Mouse (Mus musculus) megakaryocyte, embryonic 14.5 days (primary cell): ENCODE measurements around the gene Tbce. TPM values are rescaled to one million over a fixed set of nuclear protein-coding genes. Genes with fewer than 3 reads are reported as not detected.

ENCODE experiments used
- H3K27me3 ChIP-seq: replicated peaks from 2 replicates; pipeline ENCODE3; 2012; ENCODE audit warnings: inconsistent platforms
- H3K36me3 ChIP-seq: replicated peaks from 2 replicates; pipeline ENCODE3; 2012; ENCODE audit warnings: low read length, inconsistent platforms, mixed read lengths
- H3K4me1 ChIP-seq: 2 replicates; pipeline ENCODE4 v1.6.1; 2012; ENCODE audit warnings: inconsistent platforms
- H3K4me3 ChIP-seq: replicated peaks from 2 replicates; pipeline ENCODE3; 2012; ENCODE audit warnings: moderate library complexity, mild to moderate bottlenecking, inconsistent platforms
- H3K9me3 ChIP-seq: 2 replicates; pipeline ENCODE4 v1.6.1; 2012; ENCODE audit warnings: inconsistent platforms
- FLI1 ChIP-seq: IDR thresholded peaks from 2 replicates; pipeline ENCODE4 v1.6.1; 2012; ENCODE audit warnings: low read length, inconsistent platforms, mixed read lengths
- GATA1 ChIP-seq: IDR thresholded peaks from 3 replicates; pipeline ENCODE4 v1.6.1; 2012; ENCODE audit warnings: mixed read lengths, low read length, inconsistent platforms, borderline replicate concordance
- polyA plus RNA-seq: library from polyadenylated mRNA; stranded (reverse); fragments of >175 nt; gene quantifications from 2 replicates; pipeline ENCODE4 v1.2.3, GENCODE M21; 2012; ENCODE audit warnings: low replicate concordance; ENCODE audit not compliant: insufficient read depth

The Tbce gene
- 1.3 TPM in 1 of 2 replicates, not detected in the other for polyA plus RNA-seq

- TF ChIP-seq FLI1 (peak; percentile 89), GATA1 (no peak)
- H3K4me1 ChIP-seq, result peaks cover 66% of the 10 kb centered on the region
- H3K27me3 ChIP-seq, result no peaks in the 10 kb centered on the region
- H3K36me3 ChIP-seq, result no peaks in the 10 kb centered on the region
- H3K4me3 ChIP-seq, result peak within 1 kb of the TSS; percentile 98
- no peaks in the 10 kb centered on the region for H3K9me3 ChIP-seq
Measured at GRCm38 (mm10) chr13:14039292-14039965, at the start of gene Tbce. Tbce (minus strand) TSS chr13:14039638.

DNA sequence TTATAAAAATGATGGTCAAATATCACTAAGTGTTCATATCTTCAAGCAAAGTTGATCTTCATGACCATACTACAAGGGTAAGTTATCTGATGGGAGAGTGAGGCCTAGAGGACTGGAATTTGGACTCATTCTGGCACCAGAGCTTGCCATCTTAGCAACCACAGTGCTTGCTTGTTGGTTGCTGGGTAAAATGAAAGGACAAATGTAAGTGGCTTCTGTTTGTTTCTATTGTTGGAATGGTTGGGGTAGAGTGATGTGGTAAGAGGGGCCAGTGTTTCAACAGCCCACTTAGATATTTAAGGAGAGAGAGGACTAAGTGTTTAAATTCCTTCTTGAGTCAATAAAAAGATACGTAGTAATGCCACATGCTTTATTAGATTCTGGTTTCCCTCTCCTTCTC lies 49.2 kb upstream of the Tbce start:
- peaks cover 21% of the 10 kb centered on the region for H3K4me1 ChIP-seq
- peaks cover 23% of the 10 kb centered on the region for H3K36me3 ChIP-seq
- no peak overlapping the region for H3K4me3 ChIP-seq
- H3K27me3 ChIP-seq, result no peaks in the 10 kb centered on the region
- TF ChIP-seq GATA1 (no peak), FLI1 (no peak)
- H3K9me3 ChIP-seq, result no peaks in the 10 kb centered on the region

GRCm38 (mm10) chr13:14075326-14075725 lies 35.9 kb upstream of the Tbce start:
- TF ChIP-seq GATA1, result no peak
- TF ChIP-seq FLI1, result no peak
- H3K4me3 ChIP-seq, result no peak overlapping the region
- H3K36me3 ChIP-seq, result peaks cover 34% of the 10 kb centered on the region

DNA sequence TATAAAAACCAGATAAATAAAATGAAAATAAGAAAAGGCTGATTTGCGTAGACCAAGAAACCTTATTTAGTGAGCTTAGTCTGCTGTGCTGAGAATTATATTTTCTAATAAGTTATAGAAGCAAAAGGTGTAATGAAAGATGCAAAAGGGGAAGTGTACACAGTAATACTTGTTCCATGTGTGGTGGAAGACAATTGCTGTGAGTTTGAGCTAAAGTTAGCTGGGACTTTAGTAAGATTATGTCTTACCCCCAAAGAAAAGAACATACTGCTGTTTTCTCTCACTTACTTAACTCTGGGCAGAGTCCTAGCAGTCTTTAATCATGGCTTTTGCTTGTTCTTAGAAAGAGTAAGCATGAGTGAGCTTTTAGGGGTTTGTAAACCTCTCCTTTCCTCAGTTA lies 34.9 kb upstream of the Tbce start:
- no peak overlapping the region for H3K4me3 ChIP-seq
- H3K9me3 ChIP-seq, result no peaks in the 10 kb centered on the region
- H3K4me1 ChIP-seq, result peaks cover 47% of the 10 kb centered on the region
- H3K36me3 ChIP-seq, result peaks cover 40% of the 10 kb centered on the region
- no peak for TF ChIP-seq FLI1
- no peak for TF ChIP-seq GATA1
- H3K27me3 ChIP-seq, result no peaks in the 10 kb centered on the region

More at GRCm38 (mm10) chr13:14075326-14075725, 35.9 kb upstream of the Tbce start:
- no peaks in the 10 kb centered on the region for H3K9me3 ChIP-seq
- H3K4me1 ChIP-seq, result peaks cover 42% of the 10 kb centered on the region
- H3K27me3 ChIP-seq, result no peaks in the 10 kb centered on the region

GRCm38 (mm10) chr13:14069291-14069690 lies 29.9 kb upstream of the Tbce start:
- H3K4me1 ChIP-seq, result peaks cover 64% of the 10 kb centered on the region
- H3K4me3 ChIP-seq, result no peak overlapping the region
- no peak for TF ChIP-seq GATA1
- TF ChIP-seq FLI1, result no peak
- H3K27me3 ChIP-seq, result no peaks in the 10 kb centered on the region
- peaks cover 61% of the 10 kb centered on the region for H3K36me3 ChIP-seq
- no peaks in the 10 kb centered on the region for H3K9me3 ChIP-seq

GRCm38 (mm10) chr13:14068035-14068434 lies 28.6 kb upstream of the Tbce start:
- H3K36me3 ChIP-seq, result peaks cover 61% of the 10 kb centered on the region
- H3K9me3 ChIP-seq, result no peaks in the 10 kb centered on the region
- TF ChIP-seq FLI1, result no peak
- TF ChIP-seq GATA1, result no peak
- peaks cover 56% of the 10 kb centered on the region for H3K4me1 ChIP-seq
- no peak overlapping the region for H3K4me3 ChIP-seq
- H3K27me3 ChIP-seq, result no peaks in the 10 kb centered on the region

DNA sequence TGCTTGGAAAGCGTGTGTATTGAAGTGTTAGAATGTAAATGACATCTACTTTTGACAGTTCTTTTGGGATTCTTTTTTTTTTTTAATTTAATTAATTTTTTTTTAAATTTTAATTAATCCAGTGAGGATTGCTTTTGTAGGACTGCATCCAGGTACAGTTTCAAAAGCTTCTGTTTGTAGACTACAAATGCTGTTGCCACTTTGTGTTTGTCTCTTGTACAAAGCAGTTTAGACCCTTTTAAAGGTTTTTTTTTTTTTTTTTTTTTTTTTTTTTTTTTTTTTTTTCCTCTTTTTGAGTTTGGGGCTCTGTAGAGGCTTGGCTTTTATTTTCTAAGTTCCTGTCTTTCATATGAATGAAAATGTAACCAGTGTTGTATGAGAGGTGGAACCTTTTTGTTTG lies 26.3 kb upstream of the Tbce start:
- Histone ChIP-seq H3K4me1 (peaks cover 53% of the 10 kb centered on the region), H3K4me3 (peak overlapping the region; percentile 17), H3K36me3 (peaks cover 48% of the 10 kb centered on the region)

DNA sequence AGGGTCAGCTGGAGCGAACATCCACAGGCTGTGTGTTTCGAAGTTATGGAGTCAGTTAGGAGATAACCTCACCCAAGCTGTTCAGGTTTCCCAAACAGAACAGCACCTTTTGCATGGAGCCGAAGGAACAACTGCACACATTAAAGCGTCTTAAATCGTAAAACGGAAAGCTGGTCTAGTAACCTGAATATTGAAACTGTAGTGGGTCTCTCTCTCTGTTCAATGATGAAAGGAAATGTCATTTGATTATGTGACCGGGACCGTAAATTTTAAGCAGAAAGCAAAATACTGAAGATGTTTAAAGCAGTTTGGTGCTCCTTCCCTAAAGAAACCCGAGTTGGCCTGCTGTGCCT lies 25.6 kb upstream of the Tbce start:
- Histone ChIP-seq H3K4me1 (peaks cover 54% of the 10 kb centered on the region), H3K27me3 (no peaks in the 10 kb centered on the region), H3K4me3 (peak overlapping the region; percentile 98), H3K36me3 (peaks cover 50% of the 10 kb centered on the region), H3K9me3 (no peaks in the 10 kb centered on the region)
- TF ChIP-seq GATA1 (no peak), FLI1 (no peak)

More for the DNA sequence above, 26.3 kb upstream of the Tbce start:
- no peaks in the 10 kb centered on the region for H3K9me3 ChIP-seq
- H3K27me3 ChIP-seq, result no peaks in the 10 kb centered on the region
- TF ChIP-seq FLI1 (no peak), GATA1 (no peak)

- H3K27me3 ChIP-seq, result no peaks in the 10 kb centered on the region
- H3K4me3 ChIP-seq, result peak overlapping the region; percentile 98
- no peaks in the 10 kb centered on the region for H3K9me3 ChIP-seq
- H3K36me3 ChIP-seq, result peaks cover 50% of the 10 kb centered on the region
- H3K4me1 ChIP-seq, result peaks cover 50% of the 10 kb centered on the region
- TF ChIP-seq FLI1 (no peak), GATA1 (no peak)
Measured at GRCm38 (mm10) chr13:14064341-14065027, 25.0 kb upstream of the Tbce start.

DNA sequence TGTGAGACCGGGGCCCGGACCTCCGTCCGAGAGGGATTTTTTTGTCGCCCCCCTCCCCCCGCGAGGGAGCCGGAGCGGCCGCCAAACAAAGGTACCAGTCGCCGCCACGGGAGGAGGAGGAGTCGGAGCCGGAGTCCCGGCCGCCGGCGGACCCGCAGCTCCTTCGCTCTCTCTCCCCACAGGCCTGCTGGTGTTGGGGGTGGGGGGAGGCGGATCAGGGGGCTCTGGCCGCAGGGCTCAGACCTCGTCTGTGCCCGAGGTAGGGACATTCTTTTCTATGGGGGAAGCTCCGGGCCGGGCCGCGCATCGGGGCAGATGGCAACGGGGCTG lies 24.5 kb upstream of the Tbce start:
- Histone ChIP-seq H3K27me3 (no peaks in the 10 kb centered on the region), H3K9me3 (no peaks in the 10 kb centered on the region)
- no peak for TF ChIP-seq GATA1
- no peak for TF ChIP-seq FLI1

More for the DNA sequence above, 24.5 kb upstream of the Tbce start:
- H3K4me3 ChIP-seq, result peak overlapping the region; percentile 98
- peaks cover 51% of the 10 kb centered on the region for H3K36me3 ChIP-seq
- H3K4me1 ChIP-seq, result peaks cover 45% of the 10 kb centered on the region
